Mouse (Mus musculus): ENCODE measurements around the gene Ndufa13.

Ndufa13 gene

DNA sequence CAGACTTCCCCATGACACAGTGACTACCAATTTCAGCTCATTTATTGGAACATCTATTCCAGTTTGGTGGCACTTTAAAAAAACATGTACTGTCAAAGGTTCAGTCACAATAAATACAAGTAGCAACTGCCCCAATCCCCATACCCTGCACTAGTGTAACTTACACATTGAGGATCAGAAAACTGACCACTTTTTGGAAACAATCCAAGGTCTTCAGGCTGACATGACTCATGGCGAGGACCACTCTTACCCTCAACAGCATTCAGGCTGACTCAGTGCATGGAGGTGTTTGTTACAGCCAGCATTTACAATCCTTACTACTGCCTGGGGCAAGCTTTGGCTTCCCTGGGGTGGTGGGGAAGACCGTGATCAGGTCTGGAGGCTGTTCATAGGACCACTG, 4.7 kb upstream of the Ndufa13 start:
- DNase-seq (ENCODE audit: low read depth, low spot score) = no peak

DNA sequence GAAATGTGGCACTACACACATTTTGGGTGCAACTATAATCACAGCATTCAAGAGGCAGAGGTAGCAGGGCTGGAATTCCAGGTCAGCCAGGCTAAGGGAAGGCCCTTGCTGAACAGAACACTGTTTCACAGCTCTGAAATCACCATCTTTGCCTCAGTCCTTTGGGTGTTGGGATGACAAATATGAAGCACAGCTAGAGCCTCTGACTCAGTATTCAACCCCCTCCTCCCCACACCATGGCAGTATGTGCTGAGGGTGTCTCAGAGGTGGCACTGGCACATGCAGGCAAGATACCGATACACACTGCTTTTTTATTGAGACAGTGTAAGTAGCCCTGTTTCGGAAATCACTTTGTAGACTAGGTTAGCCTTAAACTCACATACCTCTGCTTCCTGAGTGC, 3.9 kb upstream of the Ndufa13 start:
- no peak for DNase-seq (ENCODE audit: low read depth, low spot score)

GRCm38 (mm10) chr8:69904096-69904495, 1.7 kb upstream of the Ndufa13 start:
- no peak for DNase-seq (ENCODE audit: low read depth, low spot score)

GRCm38 (mm10) chr8:69903063-69903542, 745 bp upstream of the Ndufa13 start:
- peak; percentile 100 for DNase-seq (ENCODE audit: low read depth, low spot score)

- peak; percentile 98 for DNase-seq (ENCODE audit: low read depth, low spot score)
Measured at GRCm38 (mm10) chr8:69901484-69902162, 735 bp downstream of the Ndufa13 start.

DNA sequence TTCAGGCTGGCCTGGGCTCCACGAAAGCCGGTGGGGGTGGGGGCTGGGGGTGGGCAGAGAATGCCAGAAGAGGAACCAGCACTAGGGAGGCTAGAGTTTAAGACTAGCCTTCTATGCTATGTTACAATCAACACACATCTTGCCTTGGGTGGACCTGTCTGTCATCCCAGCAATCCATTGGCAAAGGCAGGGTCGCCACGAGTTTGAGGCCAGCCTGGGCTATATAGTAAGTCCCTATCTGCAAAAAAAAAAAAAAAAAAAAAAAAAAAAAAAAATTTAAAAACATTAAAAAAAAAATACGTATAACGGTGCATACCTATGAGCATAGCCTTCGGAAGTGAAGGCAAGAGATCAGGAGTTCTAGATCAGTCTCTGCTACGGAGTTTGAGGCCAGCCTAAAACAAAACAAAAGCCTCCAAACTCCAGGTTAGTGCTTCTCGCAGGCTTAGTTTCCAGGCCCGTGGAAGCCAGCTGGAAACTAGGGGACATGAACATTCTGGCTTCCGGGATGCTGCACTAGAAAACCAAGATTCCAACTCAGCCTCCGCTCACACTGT, 1.4 kb downstream of the Ndufa13 start:
- no peak for DNase-seq (ENCODE audit: low read depth, low spot score)

DNA sequence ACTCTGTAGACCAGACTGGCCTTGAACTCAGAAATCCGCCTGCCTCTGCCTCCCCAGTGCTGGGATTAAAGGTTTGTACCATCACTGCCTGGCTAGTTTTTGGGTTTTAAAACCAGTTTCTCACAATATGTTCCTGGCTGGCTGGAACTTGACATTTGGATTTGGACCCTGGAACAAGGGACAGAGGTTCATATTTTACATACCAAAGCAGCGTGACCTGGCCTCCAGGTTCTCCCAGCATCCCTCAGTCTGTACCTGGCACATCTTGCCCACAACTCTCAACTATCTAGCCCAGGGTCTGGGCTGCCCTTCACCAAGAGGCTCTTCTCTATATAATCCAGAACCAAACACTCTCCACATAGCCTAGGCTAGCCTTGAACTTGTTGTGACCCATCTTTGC, 2.5 kb downstream of the Ndufa13 start:
- no peak for DNase-seq (ENCODE audit: low read depth, low spot score)

GRCm38 (mm10) chr8:69897857-69898256, 4.5 kb downstream of the Ndufa13 start:
- DNase-seq (ENCODE audit: low read depth, low spot score) = no peak

GRCm38 (mm10) chr8:69895772-69896451, 6.4 kb downstream of the Ndufa13 start:
- no peak for DNase-seq (ENCODE audit: low read depth, low spot score)

DNA sequence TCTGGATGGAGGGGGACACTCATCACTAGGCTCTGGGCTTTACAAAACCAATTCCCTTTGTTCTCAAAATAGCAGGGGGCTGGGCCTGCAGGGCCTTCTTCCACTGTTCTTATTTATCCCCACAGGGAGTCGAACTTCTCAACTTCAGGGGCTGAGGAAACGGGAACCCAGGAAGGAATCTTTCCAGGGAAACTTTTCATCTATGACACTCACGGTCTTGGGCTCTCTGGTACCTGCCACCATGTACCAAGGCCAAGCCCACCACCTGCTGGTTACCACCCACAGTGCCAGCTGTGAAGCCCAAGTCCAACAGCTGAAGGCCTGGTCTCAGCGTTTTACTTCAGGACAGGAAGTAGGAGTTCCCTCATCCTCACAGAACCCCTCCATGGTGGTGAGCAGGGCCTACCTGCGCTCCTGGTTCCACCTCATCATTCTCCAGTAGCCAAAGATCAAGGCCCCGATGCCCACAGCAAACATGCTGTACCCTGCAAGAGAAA, 7.5 kb downstream of the Ndufa13 start:
- no peak for DNase-seq (ENCODE audit: low read depth, low spot score)

- DNase-seq (ENCODE audit: low read depth, low spot score) = peak; percentile 62
Measured at GRCm38 (mm10) chr8:69893863-69894262, 8.5 kb downstream of the Ndufa13 start.

- DNase-seq (ENCODE audit: low read depth, low spot score) = peak; percentile 43
Measured at GRCm38 (mm10) chr8:69890813-69891241, 11.5 kb downstream of the Ndufa13 start.

DNA sequence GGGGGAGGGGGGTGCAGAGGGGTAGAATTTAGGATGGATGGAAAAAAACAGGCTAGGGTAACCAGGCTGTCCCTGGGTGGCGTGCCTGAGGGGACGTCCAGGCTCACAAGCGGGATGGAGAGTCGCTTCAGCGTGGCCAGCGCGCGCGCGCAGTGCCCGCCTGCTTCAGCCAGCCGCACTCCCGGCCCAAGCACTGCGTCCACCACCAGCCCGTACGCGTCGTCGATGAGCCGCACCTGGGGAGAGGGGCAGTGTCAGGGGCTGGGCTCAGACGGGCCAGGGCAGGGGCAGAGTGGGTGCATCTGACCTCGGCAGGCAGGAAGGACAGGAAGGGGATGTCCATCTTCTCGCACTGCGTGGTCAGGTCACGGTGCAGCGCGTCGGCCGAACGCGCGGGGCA, 13.5 kb downstream of the Ndufa13 start:
- no peak for DNase-seq (ENCODE audit: low read depth, low spot score)

DNA sequence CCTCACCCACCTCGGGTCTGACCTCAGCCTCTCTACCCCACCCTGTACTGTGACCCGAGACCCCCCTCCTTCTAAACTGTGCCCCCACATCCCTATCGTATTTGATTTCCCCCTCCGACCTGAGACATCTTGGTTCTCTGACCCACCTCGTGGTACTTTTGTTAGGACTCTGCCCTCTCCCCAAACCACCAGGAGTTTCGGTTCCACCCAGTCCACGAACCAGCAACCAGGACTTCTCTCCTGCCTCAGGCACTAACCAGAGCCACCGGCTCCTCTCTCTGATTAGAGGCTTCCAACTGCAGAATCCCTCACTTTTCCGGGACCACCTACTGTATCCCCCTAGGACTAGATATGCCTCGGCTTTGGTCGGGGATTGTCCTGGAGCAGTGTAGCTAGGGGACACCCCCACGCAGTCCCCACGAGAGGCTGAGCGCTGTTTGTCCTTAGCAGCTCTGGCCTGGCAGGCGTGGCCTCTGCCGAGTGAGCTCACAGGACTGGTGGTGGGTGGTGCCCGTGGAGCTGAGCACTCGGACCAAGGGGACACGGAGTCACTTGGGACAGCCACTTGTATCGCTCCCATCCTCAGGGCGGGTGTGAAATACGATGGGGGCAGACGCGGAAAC, 14.0 kb downstream of the Ndufa13 start:
- DNase-seq (ENCODE audit: low read depth, low spot score) = no peak

DNA sequence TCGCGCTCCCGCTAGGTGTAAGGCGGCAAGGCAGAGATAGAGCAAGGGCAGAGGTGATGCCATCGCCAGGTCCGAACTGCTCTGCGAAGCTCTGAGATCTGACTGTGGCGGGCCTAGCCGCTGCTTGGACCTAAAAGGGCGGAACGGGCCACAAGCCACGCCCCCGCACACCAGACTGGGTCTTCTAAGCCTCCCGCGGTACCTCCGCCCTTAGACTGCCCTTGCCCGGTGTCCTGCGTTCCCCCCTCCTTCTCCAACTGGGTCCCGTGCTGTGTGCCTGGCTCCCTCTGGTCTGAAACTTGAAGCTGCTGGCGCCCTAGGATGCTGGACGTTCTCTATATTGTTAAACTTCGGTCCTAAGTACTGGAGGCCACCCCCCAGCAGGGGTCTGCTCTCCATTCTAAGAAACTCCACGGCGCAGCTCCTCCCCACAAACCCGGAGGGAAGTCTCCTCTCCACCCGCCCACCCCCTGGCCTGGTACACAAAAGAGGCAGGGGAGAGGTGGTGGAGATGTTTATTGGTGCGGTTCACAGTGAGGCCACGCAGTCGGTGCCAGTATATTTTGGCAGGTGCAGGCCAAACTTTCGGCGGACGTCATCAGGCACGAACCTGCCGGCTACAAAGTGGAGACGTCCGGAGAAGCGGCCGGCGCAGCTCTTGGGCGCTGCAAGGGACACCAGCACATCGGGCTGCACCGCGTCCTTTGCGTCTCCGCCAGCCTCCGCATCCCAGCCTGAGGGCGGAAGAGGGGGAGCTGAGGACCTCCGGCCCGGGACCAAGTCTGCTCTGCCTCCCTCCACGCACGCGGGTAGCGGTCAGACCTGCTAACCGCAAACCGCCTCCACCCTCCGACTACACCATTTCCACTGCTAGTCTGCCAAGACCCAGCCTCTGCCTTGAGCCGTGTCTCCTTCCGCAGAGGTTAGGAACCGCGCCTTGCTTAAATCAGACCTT, 14.8 kb downstream of the Ndufa13 start, which contains the start of gene Cilp2:
Gene Cilp2 (minus strand): TSS at position 399 of the 955 bp plus-strand sequence.
- DNase-seq (ENCODE audit: low read depth, low spot score) = no peak

DNA sequence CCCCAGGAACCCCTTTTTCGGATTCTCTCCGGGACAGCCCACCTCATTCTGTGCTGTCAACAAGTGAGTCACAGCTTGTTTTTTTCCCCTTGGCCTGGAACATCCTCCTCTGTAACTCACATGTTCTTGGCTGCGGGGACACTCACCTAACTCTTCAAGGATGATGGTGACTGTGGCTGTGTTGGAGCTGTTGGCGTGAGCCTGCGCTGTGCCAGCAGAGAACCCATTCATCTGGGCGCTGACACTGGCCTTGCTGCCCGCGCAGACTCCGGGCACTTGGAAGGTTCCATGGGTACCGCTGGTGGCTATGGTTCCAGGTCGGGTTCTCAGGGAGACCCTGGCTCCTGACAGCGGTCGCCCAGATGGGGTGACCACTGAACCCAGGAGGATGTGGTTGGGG, 18.2 kb downstream of the Ndufa13 start:
- DNase-seq (ENCODE audit: low read depth, low spot score) = no peak

DNA sequence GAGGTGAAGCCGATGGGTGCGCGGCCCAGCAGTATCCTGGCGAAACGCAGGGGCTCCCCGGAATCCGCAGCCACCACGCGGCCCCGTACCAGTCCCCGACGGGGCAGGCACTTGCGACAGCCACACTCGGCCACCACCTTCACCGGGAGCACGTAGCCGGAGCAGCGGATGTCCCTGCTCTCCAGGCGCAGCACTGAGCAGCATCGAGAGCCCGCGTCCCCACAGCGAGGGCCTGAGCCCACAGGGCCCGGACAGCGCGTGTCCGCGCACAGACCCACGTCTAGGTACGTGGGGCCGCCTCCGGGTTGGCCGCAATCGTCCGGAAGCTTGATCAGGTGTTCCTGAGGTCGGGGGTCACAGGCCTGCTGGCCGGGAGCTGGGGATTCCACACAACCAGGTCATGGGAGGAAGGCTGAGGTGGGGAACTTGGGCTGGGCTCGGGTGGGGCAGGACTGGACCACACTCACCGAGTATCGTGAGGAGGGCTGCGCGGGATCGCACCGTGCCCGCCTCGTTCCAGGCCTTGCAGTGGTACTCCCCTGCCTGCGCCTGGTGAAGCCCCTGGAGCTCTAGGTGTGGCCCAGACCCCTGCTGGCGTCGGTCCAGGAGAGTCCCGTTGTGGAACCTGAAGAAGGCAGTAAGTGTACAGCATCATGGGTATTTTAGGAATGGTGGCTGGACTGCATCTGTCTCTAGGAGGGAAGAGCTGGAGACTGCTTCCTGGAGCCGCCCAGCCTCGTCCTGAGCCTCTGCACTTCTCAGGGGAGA, 19.3 kb downstream of the Ndufa13 start:
- no peak for DNase-seq (ENCODE audit: low read depth, low spot score)

GRCm38 (mm10) chr8:69882021-69882756, 20.2 kb downstream of the Ndufa13 start:
- DNase-seq (ENCODE audit: low read depth, low spot score) = peak; percentile 53

DNA sequence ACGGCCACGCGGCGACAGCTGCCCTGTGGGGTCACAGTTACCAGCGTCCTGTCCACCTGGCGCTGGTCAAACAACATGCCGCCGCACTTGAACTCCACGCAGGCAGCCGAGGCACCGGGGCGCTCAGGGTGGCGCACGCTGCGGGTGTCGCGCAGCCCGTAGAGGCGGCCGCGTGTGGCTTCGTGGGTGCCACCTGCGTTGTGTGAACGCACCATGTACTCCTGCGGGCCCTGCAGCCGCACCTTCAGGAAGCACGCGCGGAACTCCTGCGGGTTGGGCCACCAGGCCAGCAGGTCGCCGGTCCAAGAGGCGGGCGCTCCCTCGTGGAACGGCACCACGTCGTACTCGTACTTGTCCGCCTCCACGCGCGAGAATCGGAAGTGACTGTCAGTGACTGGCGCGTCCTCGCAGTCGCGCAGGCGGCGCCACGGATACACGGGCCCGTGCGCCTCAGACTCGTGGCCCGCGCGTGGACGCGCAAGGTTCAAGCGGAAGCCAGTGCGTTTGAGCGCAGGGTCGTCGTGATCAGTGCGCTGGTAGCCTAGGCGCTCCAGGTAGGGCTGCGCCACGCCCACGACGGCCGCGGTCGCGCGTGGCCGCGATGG, 21.0 kb downstream of the Ndufa13 start:
- no peak for DNase-seq (ENCODE audit: low read depth, low spot score)
